In genomic region chr14:24875156-24875545, GRCm38 (mm10) we compare ENCODE assay signal across 14 mouse cellular contexts.
DNase-seq lines count a peak whose midpoint lies in the region; ATAC-seq lines count a peak whose summit lies in the region.
"Had no signal": no experiment of that assay in that cellular context is flagged by ENCODE, and none has a peak within 500 bp of the region (broad histone marks: within the 10 kb centered on the region; RNA-seq: fewer than 3 reads in every experiment).

No protein-coding gene starts in this region.

- intact Hi-C loops in left cerebral cortex, postnatal 4 days (cut with DNase I), result loop anchor here (10.0 kb wide), 2 partner anchors 120 to 580 kb away; partner anchors contain the start of gene Zmiz1

- 50% methylated on average over 8 of the region's 8 CpGs for WGBS in forebrain, embryonic 11.5 days
- 14% methylated on average over 8 of the region's 8 CpGs for WGBS in forebrain, embryonic 16.5 days
- 15% methylated on average over 8 of the region's 8 CpGs for WGBS in midbrain, embryonic 15.5 days

- no peaks in the 10 kb centered on the region for H3K9me3 ChIP-seq in forebrain, embryonic 11.5 days (ENCODE audit: control insufficient read depth, low read length)
- H3K9me3 ChIP-seq in forebrain, embryonic 16.5 days (ENCODE audit: control insufficient read depth, low read length), result no peaks in the 10 kb centered on the region
- no peaks in the 10 kb centered on the region for H3K9me3 ChIP-seq in midbrain, embryonic 15.5 days
- H3K9me3 ChIP-seq: embryonic facial prominence, embryonic 10.5 days; liver, embryonic 15.5 days; stomach, embryonic 15.5 days had no signal

- no peaks in the 10 kb centered on the region for H3K36me3 ChIP-seq in forebrain, embryonic 11.5 days (ENCODE audit: control insufficient read depth, insufficient read depth, low read length)
- no peaks in the 10 kb centered on the region for H3K36me3 ChIP-seq in forebrain, embryonic 16.5 days (ENCODE audit: control insufficient read depth, insufficient read depth)
- no peaks in the 10 kb centered on the region for H3K36me3 ChIP-seq in midbrain, embryonic 15.5 days (replicated peaks)
- H3K36me3 ChIP-seq: embryonic facial prominence, embryonic 10.5 days; liver, embryonic 15.5 days; stomach, embryonic 15.5 days had no signal

- no peak overlapping the region for H3K4me2 ChIP-seq in forebrain, embryonic 11.5 days (ENCODE audit: low read depth, low read length, severe bottlenecking)
- H3K4me2 ChIP-seq in forebrain, embryonic 16.5 days (ENCODE audit: low read length), result no peak overlapping the region
- H3K4me2 ChIP-seq in midbrain, embryonic 15.5 days, result no peak overlapping the region
- H3K4me2 ChIP-seq: heart, embryonic 11.5 days; liver, embryonic 15.5 days; stomach, embryonic 15.5 days had no signal

- H3K4me1 ChIP-seq in forebrain, embryonic 11.5 days (replicated peaks; ENCODE audit: control insufficient read depth, insufficient read depth, low read length), result no peaks in the 10 kb centered on the region; the same call in 1 of the 2 replicates
- peaks cover 24% of the 10 kb centered on the region for H3K4me1 ChIP-seq in forebrain, embryonic 16.5 days (replicated peaks; ENCODE audit: control insufficient read depth, insufficient read depth, low read length)
- peaks cover 23% of the 10 kb centered on the region for H3K4me1 ChIP-seq in midbrain, embryonic 15.5 days
- H3K4me1 ChIP-seq: liver, embryonic 15.5 days; stomach, embryonic 15.5 days had no signal

- no peak overlapping the region for H3K4me3 ChIP-seq in forebrain, embryonic 11.5 days (ENCODE audit: low read depth, low read length)
- no peak overlapping the region for H3K4me3 ChIP-seq in forebrain, embryonic 16.5 days (replicated peaks; ENCODE audit: low read length)
- no peak overlapping the region for H3K4me3 ChIP-seq in midbrain, embryonic 15.5 days
- H3K4me3 ChIP-seq: embryonic facial prominence, embryonic 10.5 days; liver, embryonic 15.5 days; stomach, embryonic 15.5 days had no signal

- ATAC-seq in forebrain, embryonic 11.5 days (replicated peaks; ENCODE audit: low FRiP score), result no peak
- ATAC-seq in forebrain, embryonic 16.5 days, result peak; percentile 73
- ATAC-seq in midbrain, embryonic 15.5 days (replicated peaks), result peak; percentile 43; the same call in 1 of the 2 replicates

- H3K27me3 ChIP-seq in forebrain, embryonic 11.5 days (ENCODE audit: control insufficient read depth, insufficient read depth, low read length), result no peaks in the 10 kb centered on the region
- H3K27me3 ChIP-seq in forebrain, embryonic 16.5 days (replicated peaks; ENCODE audit: control insufficient read depth, insufficient read depth, low read length), result no peaks in the 10 kb centered on the region
- H3K27me3 ChIP-seq in midbrain, embryonic 15.5 days (replicated peaks), result no peaks in the 10 kb centered on the region
- H3K27me3 ChIP-seq: liver, embryonic 15.5 days; stomach, embryonic 15.5 days had no signal

- H3K27ac ChIP-seq in forebrain, embryonic 11.5 days (ENCODE audit: low read depth, low read length), result no peak overlapping the region
- peak overlapping the region; percentile 20; the same call in 1 of the 2 replicates for H3K27ac ChIP-seq in forebrain, embryonic 16.5 days (ENCODE audit: low read length)
- peak overlapping the region; percentile 70 for H3K27ac ChIP-seq in midbrain, embryonic 15.5 days
- H3K27ac ChIP-seq: embryonic facial prominence, embryonic 10.5 days; liver, embryonic 15.5 days; stomach, embryonic 15.5 days had no signal

- H3K9ac ChIP-seq in forebrain, embryonic 11.5 days (ENCODE audit: low read length), result no peak overlapping the region
- H3K9ac ChIP-seq in forebrain, embryonic 16.5 days (replicated peaks; ENCODE audit: low read depth, low read length), result peak overlapping the region; percentile 4; the same call in 1 of the 2 replicates
- H3K9ac ChIP-seq in midbrain, embryonic 15.5 days, result no peak overlapping the region
- H3K9ac ChIP-seq: liver, embryonic 15.5 days; stomach, embryonic 15.5 days had no signal

- DNase-seq in left cerebral cortex, postnatal 4 days, result peak; percentile 35
- DNase-seq in left cerebral cortex, adult 8-10 months (ENCODE audit: low spot score in 2 of 2), result no peak
- DNase-seq in forebrain, embryonic 11.5 days (ENCODE audit: low spot score), result peak; percentile 39
- DNase-seq in urinary bladder, postnatal 10 days (ENCODE audit: low spot score), result no peak
- DNase-seq in left cerebral cortex, adult 9 months (ENCODE audit: low spot score in 2 of 2), result no peak
- DNase-seq: cerebellum, adult 8-10 months; gastrocnemius, postnatal 10 days; kidney, adult 9 months had no signal

Comparison
In these comparisons a context has a peak if more than half of its experiments do, and no peak if none do; other contexts are left out.
1. DNase-seq: peak in left cerebral cortex, postnatal 4 days (single experiment) and forebrain, embryonic 11.5 days (single experiment); none in left cerebral cortex, adult 8-10 months (0 of 2), urinary bladder, postnatal 10 days (single experiment) and left cerebral cortex, adult 9 months (0 of 2).